Mouse (Mus musculus) thymus, postnatal 25 days (tissue): Measurements from ENCODE around the gene Wipi1.

Experiments
- DNase-seq: peaks from one replicate; pipeline ENCODE4 v3.0.0; 2022

Gene Wipi1

DNA sequence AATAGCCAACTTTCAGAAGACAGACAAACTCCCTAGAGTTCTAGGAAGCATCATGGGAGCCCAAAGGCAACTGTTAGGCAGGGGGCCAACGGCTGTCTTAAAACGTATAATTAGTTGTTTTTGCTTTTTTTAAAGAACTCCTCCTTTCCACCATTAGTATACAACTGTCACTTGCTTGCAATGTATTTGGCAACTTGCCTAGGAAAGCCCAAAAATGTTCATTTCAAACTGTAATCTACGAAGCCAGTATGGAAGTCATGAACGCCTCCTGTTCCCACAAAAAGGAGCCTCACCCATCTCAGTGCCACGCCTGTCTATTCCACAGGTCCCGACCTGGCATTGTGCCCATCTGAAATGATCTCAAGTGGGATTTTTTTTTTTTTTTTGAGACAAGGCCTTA is 35.9 kb downstream of the Wipi1 start:
- no peak for DNase-seq

GRCm38 (mm10) chr11:109574604-109575003 is 37.2 kb downstream of the Wipi1 start:
- no peak for DNase-seq

DNA sequence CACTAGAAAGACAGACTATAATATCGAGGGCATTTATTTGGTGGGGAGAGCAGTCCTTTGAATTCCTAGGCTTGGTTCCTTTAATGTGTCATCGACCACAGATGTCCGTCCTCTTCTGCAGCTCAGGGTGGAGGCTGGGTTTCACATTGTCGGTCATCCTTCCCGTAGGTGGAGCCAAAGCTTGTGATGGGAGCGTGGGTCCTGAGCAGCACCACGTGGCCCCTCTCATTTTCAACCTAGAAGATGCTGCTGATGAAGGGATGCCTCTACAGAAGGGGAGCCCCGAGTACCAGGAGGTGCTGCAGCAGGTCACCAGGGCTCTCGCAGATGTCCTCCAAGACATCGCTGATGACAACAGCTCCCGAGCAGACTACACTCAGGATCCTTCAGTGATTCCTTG is 39.7 kb downstream of the Wipi1 start:
- no peak for DNase-seq

- DNase-seq: no peak
Observed at GRCm38 (mm10) chr11:109569809-109570208, 42.0 kb downstream of the Wipi1 start.

DNA sequence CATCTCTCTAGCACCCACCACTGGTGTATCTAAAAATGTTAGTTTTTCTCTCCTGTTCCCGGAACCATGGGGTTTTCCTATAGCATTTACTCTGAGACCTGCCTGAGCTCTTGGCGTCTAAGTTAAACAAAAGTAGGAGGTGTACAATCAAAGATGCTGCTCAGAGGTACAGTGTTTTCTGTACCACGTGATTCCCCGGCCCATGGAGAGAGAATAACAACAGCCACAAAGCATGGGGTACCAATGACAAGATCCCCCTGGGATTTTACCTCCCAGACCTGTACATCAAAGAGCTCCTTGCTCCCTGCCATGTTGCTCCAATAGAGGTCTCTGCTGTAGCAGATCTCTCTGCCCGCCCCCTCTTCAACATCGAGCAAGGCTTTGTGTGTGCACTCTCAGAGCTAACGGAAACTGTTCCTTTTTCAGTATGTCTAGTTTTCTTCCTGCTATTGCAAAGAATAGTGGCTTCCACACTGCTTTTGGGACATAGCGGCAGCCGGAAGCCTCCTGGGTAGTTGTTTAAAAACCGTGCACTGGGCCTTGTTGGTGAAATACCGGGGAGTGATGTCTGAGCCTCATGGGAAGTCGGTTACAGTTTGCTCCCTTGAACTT is 42.7 kb downstream of the Wipi1 start:
- no peak for DNase-seq

GRCm38 (mm10) chr11:109564466-109565214 is 47.1 kb downstream of the Wipi1 start:
- DNase-seq: no peak

GRCm38 (mm10) chr11:109563708-109564107 is 48.1 kb downstream of the Wipi1 start:
- no peak for DNase-seq

- DNase-seq: no peak
Observed at GRCm38 (mm10) chr11:109561445-109561844, 50.3 kb downstream of the Wipi1 start.

GRCm38 (mm10) chr11:109560793-109561257 is 50.9 kb downstream of the Wipi1 start:
- peak; percentile 80 for DNase-seq

- DNase-seq: no peak
Observed at GRCm38 (mm10) chr11:109559241-109559640, 52.5 kb downstream of the Wipi1 start.

DNA sequence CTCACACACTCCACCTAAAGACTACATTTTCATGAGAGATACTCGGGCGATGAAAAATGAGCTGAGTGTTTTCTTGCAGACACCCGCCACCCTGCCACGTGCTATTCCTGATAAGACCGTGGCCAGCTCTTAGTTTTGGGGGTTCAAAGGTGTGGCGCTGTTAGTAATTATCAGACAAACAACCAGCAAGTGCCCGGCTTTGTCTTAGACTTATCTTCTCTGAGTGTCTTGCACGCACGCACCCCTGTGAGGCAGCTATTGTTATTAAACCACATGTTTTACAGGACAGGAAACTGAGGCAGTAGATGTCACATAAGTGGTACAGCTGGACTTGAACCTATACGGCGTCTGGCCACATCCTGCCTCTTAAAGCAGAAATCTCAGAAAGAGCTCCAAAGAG is 54.3 kb downstream of the Wipi1 start:
- no peak for DNase-seq

GRCm38 (mm10) chr11:109556130-109556529 is 55.6 kb downstream of the Wipi1 start:
- no peak for DNase-seq

DNA sequence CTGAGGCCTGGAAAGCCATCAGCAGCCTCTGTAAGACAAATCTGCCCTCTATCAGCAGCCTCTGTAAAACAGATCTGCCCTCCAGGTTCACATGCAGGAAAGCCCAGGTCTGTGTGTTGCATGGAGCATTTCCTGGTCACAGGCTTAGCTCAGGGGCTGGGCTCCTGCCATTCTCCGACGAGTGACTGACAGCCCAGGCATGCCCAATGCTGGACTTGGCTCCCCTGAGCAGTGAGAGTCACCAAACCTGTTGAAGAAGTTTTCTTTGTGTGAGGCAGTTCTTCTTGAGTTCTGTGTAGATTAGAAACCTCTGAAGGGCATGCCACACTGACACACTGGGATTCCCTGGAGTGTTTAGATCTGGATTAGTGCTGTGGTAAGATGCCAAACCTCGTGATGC is 57.3 kb downstream of the Wipi1 start:
- peak; percentile 12 for DNase-seq

GRCm38 (mm10) chr11:109553921-109554320 is 57.8 kb downstream of the Wipi1 start:
- DNase-seq: peak; percentile 35

GRCm38 (mm10) chr11:109549599-109550290 is 62.0 kb downstream of the Wipi1 start:
- DNase-seq: no peak

DNA sequence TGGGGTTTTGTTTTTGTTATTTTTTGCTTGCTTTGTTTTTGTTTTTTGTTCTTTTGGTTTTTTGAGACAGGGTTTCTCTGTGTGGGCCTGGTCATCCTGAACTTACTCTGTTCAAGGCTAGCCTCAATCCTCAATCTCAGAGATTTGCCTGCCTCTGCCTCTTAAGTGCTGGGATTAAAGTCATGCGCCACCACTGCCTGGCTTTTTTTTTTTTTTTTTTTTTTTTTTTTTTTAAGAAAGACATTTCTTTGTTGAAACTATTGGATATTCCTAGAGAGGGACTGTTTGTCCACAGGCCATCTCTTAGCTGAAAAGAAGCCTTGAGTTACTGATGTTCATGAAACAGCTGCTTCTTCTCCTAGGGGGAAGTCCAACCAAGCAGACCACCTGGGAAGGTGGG is 64.1 kb downstream of the Wipi1 start:
- DNase-seq: no peak

- no peak for DNase-seq
Observed at GRCm38 (mm10) chr11:109546305-109547001, 65.3 kb downstream of the Wipi1 start.

- no peak for DNase-seq
Observed at GRCm38 (mm10) chr11:109545700-109546143, 66.0 kb downstream of the Wipi1 start.

DNA sequence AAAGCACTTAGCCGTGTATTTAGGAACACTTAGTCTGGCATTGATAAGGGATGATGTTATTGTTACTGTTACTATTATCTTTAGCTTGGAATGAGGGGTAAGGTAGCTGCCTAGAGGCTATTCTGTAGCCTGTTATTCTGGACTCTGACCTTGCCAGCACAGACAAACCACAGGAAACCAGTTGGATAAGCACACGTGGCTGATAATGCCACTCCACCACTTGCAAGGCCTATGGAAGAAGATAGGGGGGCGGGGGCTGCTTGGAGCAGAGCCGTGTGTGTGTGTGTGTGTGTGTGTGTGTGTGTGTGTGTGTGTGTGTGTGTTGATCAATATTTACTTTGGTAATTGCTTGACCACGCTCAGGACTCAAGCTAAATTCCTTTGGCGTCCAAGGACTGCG is 66.5 kb downstream of the Wipi1 start:
- DNase-seq: no peak

- DNase-seq: no peak
Observed at GRCm38 (mm10) chr11:109544432-109544831, 67.3 kb downstream of the Wipi1 start.

GRCm38 (mm10) chr11:109543466-109543865 is 68.3 kb downstream of the Wipi1 start:
- no peak for DNase-seq

DNA sequence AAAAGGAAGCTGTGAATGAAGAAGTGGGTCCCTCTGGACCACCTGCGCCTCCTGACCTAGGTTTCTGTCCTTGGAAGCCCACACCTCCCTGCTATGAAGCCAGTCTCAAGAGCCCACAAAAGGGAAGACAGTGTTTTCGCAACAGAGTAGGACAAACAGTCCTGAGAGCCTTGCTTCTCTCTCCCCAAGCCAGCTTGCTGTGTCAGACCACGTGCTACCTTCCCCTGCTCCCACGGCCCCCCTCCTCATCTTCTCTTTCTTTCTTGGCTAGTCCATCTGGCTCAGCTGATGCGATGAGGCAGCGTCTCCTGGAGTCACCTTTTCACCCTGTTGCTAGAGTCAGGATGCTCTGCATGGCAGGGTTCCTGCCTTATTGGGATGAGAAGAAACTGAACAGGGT is 72.5 kb downstream of the Wipi1 start:
- DNase-seq: no peak

DNA sequence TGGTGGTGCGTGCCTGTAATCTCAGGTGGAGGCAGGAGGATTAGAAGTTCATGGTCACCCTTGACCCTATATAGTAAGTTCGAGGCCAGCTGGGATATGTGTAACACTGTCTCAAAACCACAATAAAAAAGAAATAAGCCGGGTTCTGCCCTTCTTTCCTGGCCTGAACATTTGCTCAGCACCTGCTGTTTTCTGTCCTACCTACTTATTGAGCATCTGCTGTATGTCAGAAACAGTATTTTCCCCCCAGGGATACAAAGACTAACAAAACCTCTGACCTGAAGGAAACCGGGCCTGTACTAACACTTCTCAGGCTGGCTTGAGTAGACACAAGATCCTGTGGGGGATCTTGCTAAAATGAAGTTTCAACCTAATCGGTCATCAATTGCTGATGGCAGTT is 74.8 kb downstream of the Wipi1 start:
- DNase-seq: no peak
